Mouse (Mus musculus) frontal cortex, postnatal 10 days (tissue): ENCODE results near the gene Spata20.

ENCODE experiments used
- DNase-seq, 2 experiments: peaks; one replicate each; pipeline ENCODE4 v3.0.0; 2022; ENCODE audit warnings: low spot score in 2 of 2, mixed read lengths in 1 of 2

Gene Spata20

GRCm38 (mm10) chr11:94451091-94451773 is 34.7 kb downstream of the Spata20 start:
- no peak for DNase-seq

GRCm38 (mm10) chr11:94449886-94450285 is 36.1 kb downstream of the Spata20 start:
- DNase-seq = no peak

- DNase-seq = no peak
Observed at GRCm38 (mm10) chr11:94449239-94449638, 36.7 kb downstream of the Spata20 start.

- DNase-seq = no peak
Observed at GRCm38 (mm10) chr11:94447017-94447416, 39.0 kb downstream of the Spata20 start.

GRCm38 (mm10) chr11:94445300-94445699 is 40.7 kb downstream of the Spata20 start:
- no peak for DNase-seq

GRCm38 (mm10) chr11:94444829-94445228 is 41.1 kb downstream of the Spata20 start:
- DNase-seq = no peak

- no peak for DNase-seq
Observed at GRCm38 (mm10) chr11:94441752-94442151, 44.2 kb downstream of the Spata20 start.

- no peak for DNase-seq
Observed at GRCm38 (mm10) chr11:94441122-94441521, 44.9 kb downstream of the Spata20 start.

GRCm38 (mm10) chr11:94440421-94440820 is 45.6 kb downstream of the Spata20 start:
- DNase-seq = no peak

GRCm38 (mm10) chr11:94429011-94429651 is 56.8 kb downstream of the Spata20 start:
- DNase-seq = no peak
